Mouse (Mus musculus) testis, adult 2 months (tissue): ENCODE measurements around the gene Rgs6.

ENCODE experiments used
- CTCF ChIP-seq: fragments of 200-500 bp; IDR thresholded peaks from 2 replicates; pipeline ENCODE4 v1.5.1; 2012; ENCODE audit warnings: low read depth, mild to moderate bottlenecking, inconsistent platforms, low read length, moderate library complexity; ENCODE audit not compliant: control insufficient read depth, insufficient read depth, insufficient replicate concordance
- POLR2A ChIP-seq: fragments of 200-500 bp; IDR thresholded peaks from 2 replicates; pipeline ENCODE4 v1.6.1; 2012; ENCODE audit warnings: low read depth, mild to moderate bottlenecking, inconsistent platforms, low read length, moderate library complexity; ENCODE audit not compliant: control insufficient read depth

DNA sequence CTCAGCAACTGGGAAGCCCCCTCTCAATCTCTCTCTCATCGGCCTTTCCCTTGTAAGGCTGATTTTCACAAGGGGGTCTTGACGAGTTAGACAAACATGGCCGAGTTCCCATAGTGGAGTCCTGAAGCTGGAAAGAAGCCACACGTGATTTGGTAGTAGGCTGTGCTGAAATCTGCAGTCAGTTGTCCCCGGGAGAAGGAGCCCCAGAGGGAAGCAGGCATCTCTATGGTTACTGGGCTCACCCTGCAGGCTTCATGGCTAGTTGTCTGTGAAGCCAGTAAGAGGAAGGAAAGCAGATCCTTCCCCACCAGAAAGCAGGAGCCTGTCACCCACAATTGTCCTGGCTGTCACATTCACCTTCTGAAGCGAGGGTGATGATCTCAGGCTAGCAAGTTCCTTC lies 231.2 kb downstream of the Rgs6 start:
- TF ChIP-seq CTCF, result no peak
- TF ChIP-seq POLR2A, result no peak
